Mouse (Mus musculus): ENCODE results near the gene AU022751.
"Not testable (repeated sequence)": the region's sequence is repeated elsewhere in the genome, so short reads cannot be mapped to it uniquely, and the experiment has no call there.

The AU022751 gene

GRCm38 (mm10) chrX:6082954-6083680 lies at the start of gene AU022751:
AU022751 (minus strand) TSS chrX:6083419.
- DNase-seq (ENCODE audit: low read depth, low spot score), result no peak

GRCm38 (mm10) chrX:6091996-6092757 lies 9.0 kb upstream of the AU022751 start:
- DNase-seq (ENCODE audit: low read depth, low spot score), result no peak

GRCm38 (mm10) chrX:6091547-6091946 lies 8.3 kb upstream of the AU022751 start:
- no peak for DNase-seq (ENCODE audit: low read depth, low spot score)

DNA sequence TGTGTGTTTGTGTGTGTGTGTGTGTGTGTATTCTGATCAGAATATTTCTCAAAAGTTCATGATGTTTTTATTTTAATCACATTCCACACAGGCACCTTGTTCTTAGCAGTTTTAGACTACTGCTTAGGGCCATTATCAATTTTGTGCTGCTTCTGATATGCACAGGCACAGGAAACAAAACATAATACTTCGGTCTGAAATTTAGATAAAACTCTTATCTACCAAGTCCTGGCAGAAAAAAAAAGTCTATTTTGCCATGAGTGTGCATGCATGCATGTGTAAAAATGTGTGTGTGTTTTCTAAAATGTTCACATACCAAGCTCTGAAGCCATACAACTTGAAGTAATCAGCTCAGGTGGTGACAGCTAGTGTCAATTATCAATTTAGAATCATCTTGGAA lies 21.7 kb downstream of the AU022751 start:
- DNase-seq (ENCODE audit: low read depth, low spot score), result no peak

DNA sequence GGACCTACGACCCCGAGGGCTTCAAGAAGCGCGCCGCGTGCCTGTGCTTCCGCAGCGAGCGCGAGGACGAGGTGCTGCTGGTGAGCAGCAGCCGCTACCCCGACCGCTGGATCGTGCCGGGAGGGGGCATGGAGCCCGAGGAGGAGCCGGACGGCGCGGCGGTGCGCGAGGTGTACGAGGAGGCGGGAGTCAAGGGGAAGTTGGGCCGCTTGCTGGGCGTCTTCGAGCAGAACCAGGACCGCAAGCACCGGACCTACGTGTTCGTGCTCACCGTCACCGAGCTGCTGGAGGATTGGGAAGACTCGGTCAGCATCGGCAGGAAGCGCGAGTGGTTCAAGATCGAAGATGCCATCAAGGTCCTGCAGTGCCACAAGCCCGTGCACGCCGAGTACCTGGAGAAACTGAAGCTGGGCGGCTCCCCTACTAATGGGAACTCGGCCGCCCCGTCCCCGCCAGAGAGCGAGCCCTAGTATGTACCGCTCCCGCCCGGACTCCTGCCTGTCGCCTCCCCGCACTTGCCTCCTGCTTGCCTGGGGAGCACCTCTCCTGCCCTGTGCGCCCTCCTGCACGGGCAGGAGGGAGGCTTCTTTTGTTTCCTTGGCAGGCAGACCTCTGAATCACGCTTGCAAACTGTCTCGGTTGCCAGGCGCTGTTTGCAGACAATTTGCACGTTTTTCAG lies 35.1 kb downstream of the AU022751 start:
- DNase-seq (ENCODE audit: low read depth, low spot score), result not testable (repeated sequence)

DNA sequence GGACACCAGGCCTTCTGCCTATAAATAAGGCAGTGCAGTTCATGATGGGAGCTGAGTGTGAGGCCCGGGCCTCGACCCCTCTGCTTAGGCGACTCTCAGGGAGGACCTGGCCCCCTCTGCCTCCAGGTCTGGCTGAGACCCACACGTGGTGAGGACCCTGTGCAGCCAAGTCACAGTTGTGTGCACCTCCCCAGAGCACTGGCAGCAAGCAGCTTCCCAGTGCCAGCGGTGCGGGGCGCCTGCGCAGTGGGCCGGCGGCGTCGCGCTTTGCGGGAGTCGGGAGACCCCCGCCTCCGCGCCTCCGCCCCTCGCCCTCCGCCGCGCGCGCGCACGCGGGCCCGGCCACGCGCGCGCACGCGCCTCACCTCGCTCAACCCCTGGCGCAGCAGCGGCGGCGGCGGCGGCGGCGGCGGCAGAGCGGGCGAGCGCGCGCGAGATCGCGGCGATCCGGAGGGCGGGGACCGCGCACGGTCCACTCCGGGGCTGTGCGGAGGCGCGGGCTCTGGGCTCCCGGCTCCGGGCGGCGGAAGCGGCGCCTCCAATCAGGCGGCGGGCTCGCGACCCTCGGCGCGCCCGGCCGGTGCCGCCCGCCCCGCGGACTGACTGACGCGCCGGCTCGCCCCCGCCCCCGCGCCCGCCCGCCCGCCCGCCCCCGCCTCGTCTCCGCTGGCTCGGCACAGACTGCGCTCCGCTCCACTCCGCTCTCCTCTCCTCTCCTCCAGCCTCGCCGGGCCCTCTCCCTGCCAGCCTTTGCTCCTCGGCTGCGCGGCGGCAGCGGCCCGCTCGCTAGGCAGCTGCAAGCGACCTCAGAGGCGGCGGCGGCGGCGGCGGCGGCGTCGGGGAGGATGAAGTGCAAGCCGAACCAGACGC lies 35.9 kb downstream of the AU022751 start, which contains the start of gene Nudt11:
Gene Nudt11 (plus strand): TSS at position 388 of the 870 bp plus-strand sequence.
- not testable (repeated sequence) for DNase-seq (ENCODE audit: low read depth, low spot score)
